Mouse (Mus musculus) olfactory bulb, adult 2 months (tissue): ENCODE data around the gene Rgl1.

Experiments used
- CTCF ChIP-seq: fragments of 200-500 bp; IDR thresholded peaks from 2 replicates; pipeline ENCODE4 v1.5.1; 2012; ENCODE audit warnings: low read depth, mild to moderate bottlenecking, low read length, moderate library complexity; ENCODE audit not compliant: insufficient read depth
- POLR2A ChIP-seq: fragments of 200-500 bp; IDR thresholded peaks from 2 replicates; pipeline ENCODE4 v1.6.1; 2012; ENCODE audit warnings: mild to moderate bottlenecking, low read depth, low read length, moderate library complexity; ENCODE audit not compliant: insufficient read depth

- no peak for TF ChIP-seq POLR2A
- TF ChIP-seq CTCF, result no peak
These were observed 32.0 kb upstream of the Rgl1 start for GRCm38 (mm10) chr1:152798125-152798524.
